Mouse (Mus musculus) intestine, embryonic 14.5 days (tissue): ENCODE data around the gene Ccdc30. TPM values are rescaled to one million over a fixed set of nuclear protein-coding genes. Genes with fewer than 3 reads are reported as not detected.

Source experiments
- ATAC-seq: fragments of 200-750 bp; cut with Nextera tagmentation; replicated peaks from 2 replicates; pipeline ENCODE4 v1.8.0; 2017; ENCODE audit warnings: low read depth, moderate number of reproducible peaks, moderate TSS enrichment, moderate library complexity; ENCODE audit not compliant: low FRiP score, low TSS enrichment
- DNase-seq: peaks from one replicate; pipeline ENCODE4 v3.0.0-alpha.2; 2018; ENCODE audit warnings: low spot score
- H3K27ac ChIP-seq: fragments of 300-500 bp; sonication (generic); 2 replicates; pipeline ENCODE4 v1.5.1; 2014; ENCODE audit warnings: low read depth, mild to moderate bottlenecking, control low read depth
- H3K27me3 ChIP-seq: fragments of 300-500 bp; sonication (generic); replicated peaks from 2 replicates; pipeline ENCODE4 v1.6.1; 2014; ENCODE audit warnings: low read length, control low read depth; ENCODE audit not compliant: control insufficient read depth, insufficient read depth
- H3K36me3 ChIP-seq: fragments of 300-500 bp; sonication (generic); 2 replicates; pipeline ENCODE4 v1.6.1; 2014; ENCODE audit warnings: low read length, control low read depth; ENCODE audit not compliant: control insufficient read depth, insufficient read depth
- H3K4me1 ChIP-seq: fragments of 300-500 bp; sonication (generic); replicated peaks from 2 replicates; pipeline ENCODE4 v1.6.1; 2014; ENCODE audit warnings: low read length, control low read depth, mixed read lengths; ENCODE audit not compliant: control insufficient read depth, insufficient read depth
- H3K4me2 ChIP-seq: fragments of 300-500 bp; sonication (generic); 2 replicates; pipeline ENCODE4 v1.6.1; 2014; ENCODE audit warnings: low read length
- H3K4me3 ChIP-seq: fragments of 300-500 bp; sonication (generic); 2 replicates; pipeline ENCODE4 v1.5.1; 2014; ENCODE audit warnings: low read depth, low read length, control low read depth, mixed read lengths
- H3K9ac ChIP-seq: fragments of 300-500 bp; sonication (generic); 2 replicates; pipeline ENCODE4 v1.6.1; 2014; ENCODE audit warnings: mild to moderate bottlenecking, low read length
- H3K9me3 ChIP-seq: fragments of 300-500 bp; sonication (generic); 2 replicates; pipeline ENCODE4 v1.6.1; 2016; ENCODE audit warnings: low read length, control low read depth; ENCODE audit not compliant: control insufficient read depth
- WGBS: fragments of 180-500 bp; shearing (Covaris S2); extraction: QIAGEN DNeasy Blood & Tissue Kit; methylation state at CpG from one replicate; pipeline ENCODE4 v1.1.7; 2014; 5-methylcytosine and 5-hydroxymethylcytosine counted together
- polyA plus RNA-seq: library from polyadenylated mRNA; unstranded; fragments of >200 nt; fragmentation: Nextera tagmentation; extraction: Ambion mirVana; gene quantifications from 2 replicates; pipeline ENCODE4 v1.2.1, GENCODE M21; 2014

Ccdc30 gene
- polyA plus RNA-seq, 1 experiment from 2014 or later = 5.1 TPM

DNA sequence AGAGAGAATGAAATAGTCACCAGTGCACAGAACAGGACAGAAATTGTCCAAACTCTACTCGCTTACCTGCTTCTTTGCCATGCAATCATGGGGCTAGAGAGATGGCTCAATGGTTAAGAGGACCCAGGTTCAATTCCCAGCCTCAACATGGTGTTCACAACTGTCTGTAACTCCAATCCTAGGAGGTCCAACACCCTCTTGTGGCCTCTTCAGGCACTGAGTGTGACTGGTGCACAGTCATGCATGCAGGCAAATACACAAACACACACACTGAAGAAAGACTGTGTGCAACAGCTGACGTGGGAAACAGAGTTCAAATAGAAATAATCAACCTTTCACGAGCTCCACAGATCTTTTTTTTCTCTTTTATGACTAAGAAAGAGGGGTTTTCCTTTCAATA lies 53.1 kb downstream of the Ccdc30 start:
- Histone ChIP-seq H3K4me3 (no peak overlapping the region), H3K36me3 (no peaks in the 10 kb centered on the region), H3K4me1 (no peaks in the 10 kb centered on the region), H3K27me3 (no peaks in the 10 kb centered on the region), H3K9ac (no peak overlapping the region), H3K4me2 (no peak overlapping the region), H3K27ac (no peak overlapping the region), H3K9me3 (no peaks in the 10 kb centered on the region)
- 88% methylated on average over 3 of the region's 3 CpGs for WGBS
- DNase-seq (no peak), ATAC-seq (no peak)

- no peaks in the 10 kb centered on the region for H3K27me3 ChIP-seq
- no peaks in the 10 kb centered on the region for H3K9me3 ChIP-seq
- no peaks in the 10 kb centered on the region for H3K4me1 ChIP-seq
- H3K4me3 ChIP-seq = peak overlapping the region; percentile 38
- no peak for ATAC-seq
- peak overlapping the region; percentile 45 for H3K9ac ChIP-seq
- peak overlapping the region; percentile 66 for H3K4me2 ChIP-seq
- WGBS = 8% methylated on average over 30 of the region's 30 CpGs
- no peaks in the 10 kb centered on the region for H3K36me3 ChIP-seq
- DNase-seq = peak; percentile 79
- peak overlapping the region; percentile 24; the same call in 1 of the 2 replicates for H3K27ac ChIP-seq
Observed at GRCm38 (mm10) chr4:119359196-119359971, 55.9 kb downstream of the Ccdc30 start.

DNA sequence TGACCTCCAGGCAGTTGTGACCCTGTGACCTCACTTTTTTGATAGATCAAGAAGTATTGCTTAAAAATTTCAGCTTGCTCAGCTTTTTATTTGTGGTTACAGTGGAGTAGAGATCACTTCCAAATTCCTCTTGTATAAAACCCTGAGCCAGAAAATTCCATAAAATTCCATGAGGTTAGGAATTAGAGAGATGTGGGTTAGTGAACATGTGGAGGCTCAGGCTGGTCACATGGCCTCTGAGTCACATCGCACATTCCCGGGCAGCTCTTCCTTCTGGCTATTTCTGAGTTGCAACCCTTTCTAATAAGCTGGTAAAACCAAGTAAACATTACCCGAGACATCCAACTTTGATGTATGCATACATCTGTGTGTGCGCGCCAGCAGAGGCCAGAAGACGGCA lies 69.8 kb downstream of the Ccdc30 start:
- WGBS = 92% methylated on average over 6 of the region's 6 CpGs
- H3K27ac ChIP-seq = no peak overlapping the region
- H3K9me3 ChIP-seq = no peaks in the 10 kb centered on the region
- no peak overlapping the region for H3K4me2 ChIP-seq
- no peak overlapping the region for H3K9ac ChIP-seq
- no peaks in the 10 kb centered on the region for H3K27me3 ChIP-seq
- ATAC-seq = no peak
- no peaks in the 10 kb centered on the region for H3K4me1 ChIP-seq
- DNase-seq = no peak
- no peak overlapping the region for H3K4me3 ChIP-seq
- H3K36me3 ChIP-seq = no peaks in the 10 kb centered on the region

GRCm38 (mm10) chr4:119338861-119339361 lies 76.4 kb downstream of the Ccdc30 start:
- H3K9me3 ChIP-seq = no peaks in the 10 kb centered on the region
- DNase-seq (peak; percentile 87), ATAC-seq (0 out of 2 replicates have a peak, but pooled peaks have one; percentile 12)
- 0 out of 2 replicates have a peak overlapping the region, but pooled peaks have one; percentile 5 for H3K4me2 ChIP-seq
- WGBS = 6% methylated on average over 10 of the region's 10 CpGs
- no peak overlapping the region for H3K4me3 ChIP-seq
- no peaks in the 10 kb centered on the region for H3K27me3 ChIP-seq
- no peaks in the 10 kb centered on the region for H3K4me1 ChIP-seq
- H3K9ac ChIP-seq = no peak overlapping the region
- H3K27ac ChIP-seq = no peak overlapping the region
- no peaks in the 10 kb centered on the region for H3K36me3 ChIP-seq

- no peaks in the 10 kb centered on the region for H3K27me3 ChIP-seq
- no peak for ATAC-seq
- H3K27ac ChIP-seq = no peak overlapping the region
- no peak overlapping the region for H3K9ac ChIP-seq
- H3K9me3 ChIP-seq = no peaks in the 10 kb centered on the region
- 0 out of 2 replicates have a peak overlapping the region, but pooled peaks have one; percentile 5 for H3K4me2 ChIP-seq
- H3K4me1 ChIP-seq = no peaks in the 10 kb centered on the region
- H3K36me3 ChIP-seq = no peaks in the 10 kb centered on the region
- 74% methylated on average over 4 of the region's 4 CpGs for WGBS
- no peak overlapping the region for H3K4me3 ChIP-seq
- peak; percentile 53 for DNase-seq
Observed at GRCm38 (mm10) chr4:119338422-119338821, 76.9 kb downstream of the Ccdc30 start.

DNA sequence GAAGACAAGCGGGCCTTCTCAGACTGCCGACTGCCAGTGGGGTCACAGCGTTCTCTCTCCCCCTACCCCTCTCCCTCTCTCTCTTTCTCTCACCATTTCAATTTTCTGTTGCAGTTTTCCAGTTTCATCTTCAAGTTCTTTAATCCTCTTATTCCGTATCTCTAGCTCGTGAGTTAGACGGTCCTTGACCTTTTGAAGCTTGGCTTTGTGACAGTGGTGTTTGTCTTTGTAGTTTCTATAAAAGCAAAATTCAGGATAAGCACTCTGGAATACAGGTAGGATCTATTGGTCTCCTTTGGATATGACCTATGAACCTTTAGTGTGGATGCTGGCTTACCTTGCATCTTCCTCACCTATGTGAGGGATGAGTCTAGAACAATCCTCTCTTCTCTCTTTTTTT lies 81.8 kb downstream of the Ccdc30 start:
- no peak overlapping the region for H3K4me3 ChIP-seq
- 89% methylated on average over 6 of the region's 6 CpGs for WGBS
- no peaks in the 10 kb centered on the region for H3K36me3 ChIP-seq
- H3K9ac ChIP-seq = no peak overlapping the region
- no peaks in the 10 kb centered on the region for H3K27me3 ChIP-seq
- H3K4me2 ChIP-seq = no peak overlapping the region
- no peaks in the 10 kb centered on the region for H3K9me3 ChIP-seq
- H3K27ac ChIP-seq = no peak overlapping the region
- no peaks in the 10 kb centered on the region for H3K4me1 ChIP-seq
- no peak for DNase-seq
- no peak for ATAC-seq

- DNase-seq (peak; percentile 59), ATAC-seq (peak; percentile 47)
- Histone ChIP-seq H3K9me3 (no peaks in the 10 kb centered on the region), H3K27ac (peak overlapping the region; percentile 51; the same call in 1 of the 2 replicates), H3K4me1 (peaks cover 10% of the 10 kb centered on the region), H3K4me3 (peak overlapping the region; percentile 79), H3K27me3 (no peaks in the 10 kb centered on the region), H3K4me2 (peak overlapping the region; percentile 98), H3K36me3 (peaks cover 34% of the 10 kb centered on the region), H3K9ac (peak overlapping the region; percentile 52)
- 35% methylated on average over 10 of the region's 10 CpGs for WGBS
Observed at GRCm38 (mm10) chr4:119320896-119321550, 94.3 kb downstream of the Ccdc30 start.

- DNase-seq (peak; percentile 97), ATAC-seq (peak; percentile 96)
- WGBS = under 1% methylated on average over 44 of the region's 44 CpGs
- Histone ChIP-seq H3K36me3 (peaks cover 41% of the 10 kb centered on the region), H3K9me3 (no peaks in the 10 kb centered on the region), H3K4me3 (peak within 1 kb of the TSS; percentile 79), H3K9ac (peak within 1 kb of the TSS; percentile 52), H3K27me3 (no peaks in the 10 kb centered on the region), H3K4me1 (peaks cover 10% of the 10 kb centered on the region), H3K4me2 (peak within 1 kb of the TSS; percentile 98), H3K27ac (peak within 1 kb of the TSS; percentile 51)
Observed at GRCm38 (mm10) chr4:119320131-119320830, 95.0 kb downstream of the Ccdc30 start, which contains the start of gene Ppih. Ppih (minus strand) TSS chr4:119320546.
